Mouse (Mus musculus) urinary bladder, adult 2 months (tissue): ENCODE data around the gene Mrgbp. TPM values are rescaled to one million over a fixed set of nuclear protein-coding genes. Genes with fewer than 3 reads are reported as not detected.

ENCODE experiments used
- DNase-seq: peaks from one replicate; pipeline ENCODE4 v3.0.0; 2022; ENCODE audit warnings: low spot score
- polyA plus RNA-seq: library from polyadenylated mRNA; depleted of rRNA; stranded (reverse); fragments of >200 nt; gene quantifications from 2 replicates; pipeline ENCODE4 v1.2.3, GENCODE M21; 2012; rRNA removed

The Mrgbp gene
- polyA plus RNA-seq: 21.8 and 27.0 TPM in 2 replicates

DNA sequence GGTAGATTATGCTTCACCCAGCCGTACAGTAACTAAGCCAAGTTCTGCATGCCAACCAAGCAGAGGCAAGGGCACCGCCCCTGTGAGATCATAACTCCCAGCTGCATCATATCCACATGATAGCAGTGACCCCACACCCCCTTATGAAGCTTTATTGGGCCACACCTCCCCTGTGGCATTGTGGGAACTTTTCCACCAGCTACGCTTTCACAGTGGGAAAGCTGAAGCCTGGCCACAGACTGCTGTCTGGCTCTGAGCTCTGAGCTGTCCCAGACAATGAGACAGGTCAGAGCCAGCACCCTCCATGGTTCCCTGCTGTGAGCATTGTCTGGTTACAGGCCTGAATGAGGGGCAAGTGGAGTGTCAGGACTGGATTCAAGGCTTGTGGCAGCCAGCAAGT, at the start of gene Mrgbp:
Gene Mrgbp (plus strand): TSS at position 303 of the 400 bp plus-strand sequence.
- DNase-seq: no peak

DNA sequence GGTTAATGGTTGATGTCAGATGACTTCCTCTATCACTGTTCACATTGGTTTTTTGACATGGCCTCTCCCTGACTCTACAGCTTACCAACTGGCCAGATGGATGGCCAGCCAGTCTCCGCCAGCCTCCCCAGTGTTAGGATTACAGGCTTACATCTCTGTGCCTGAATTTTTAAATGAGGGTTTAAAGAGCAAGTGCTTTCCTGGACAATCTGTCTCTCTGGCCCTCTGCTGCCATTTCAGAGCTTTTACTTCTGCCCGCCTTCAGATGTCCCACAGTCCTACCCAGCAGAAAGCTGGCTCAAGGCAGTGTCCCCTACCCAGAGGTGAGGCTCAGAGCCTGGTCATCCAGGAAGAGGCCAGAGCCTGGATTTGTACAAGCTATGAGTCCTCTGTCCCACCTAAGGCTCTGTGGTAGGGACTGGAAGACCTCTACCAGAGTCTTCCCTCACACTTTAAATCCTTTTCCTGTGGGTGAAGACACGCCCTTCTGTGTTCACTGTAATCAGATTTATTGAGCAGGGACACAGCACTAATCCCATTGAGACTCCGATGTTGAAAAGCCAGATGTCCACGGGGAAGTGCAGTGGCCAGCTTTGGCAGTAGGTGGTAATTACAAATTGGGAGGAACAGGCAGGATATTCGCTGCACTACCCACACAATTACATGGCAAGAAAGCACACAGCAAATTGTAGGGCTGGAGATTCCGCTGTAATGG, 49.3 kb upstream of the Mrgbp start:
- DNase-seq: no peak

GRCm38 (mm10) chr2:180532386-180532995, 48.6 kb upstream of the Mrgbp start:
- no peak for DNase-seq

- no peak for DNase-seq
Measured at GRCm38 (mm10) chr2:180533237-180533636, 47.9 kb upstream of the Mrgbp start.

DNA sequence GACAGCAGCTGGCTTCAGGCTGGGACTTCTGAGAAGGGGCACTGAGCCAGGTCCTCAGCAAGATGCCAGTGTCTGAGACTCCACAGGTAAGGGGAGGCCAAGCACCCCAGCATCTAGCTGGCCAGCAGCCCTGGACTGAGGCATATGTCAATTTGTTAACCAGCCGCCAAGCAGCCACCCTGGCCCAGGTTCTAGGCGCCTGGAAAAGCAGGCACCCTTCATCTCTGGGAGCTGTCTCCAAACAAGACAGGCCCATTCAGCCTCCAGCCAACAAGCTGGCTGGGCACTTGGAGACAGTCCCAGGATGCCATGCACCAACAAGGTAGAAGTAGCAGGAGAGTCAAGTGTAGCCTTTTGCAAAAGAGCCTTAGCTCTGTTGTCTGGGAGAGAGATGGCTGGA, 37.4 kb upstream of the Mrgbp start:
- DNase-seq: no peak

DNA sequence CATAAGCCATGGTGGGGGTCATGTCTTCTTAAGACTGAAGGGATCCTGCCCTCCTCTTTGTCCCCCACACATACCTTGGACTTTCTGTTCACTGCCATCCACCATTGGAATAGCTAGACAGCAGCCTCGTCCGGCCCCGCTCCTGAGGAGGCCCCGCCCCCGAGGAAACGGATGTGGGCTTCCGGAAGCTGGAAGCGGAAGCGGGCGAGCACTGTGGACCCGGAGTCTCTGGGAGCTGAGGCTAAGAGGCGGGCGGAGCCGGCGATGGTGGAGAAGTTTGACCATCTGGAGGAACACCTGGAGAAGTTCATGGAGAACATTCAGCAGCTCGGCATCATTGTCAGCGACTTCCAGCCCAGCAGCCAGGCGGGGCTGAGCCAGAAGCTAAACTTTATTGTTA, 36.1 kb upstream of the Mrgbp start:
- DNase-seq: no peak

- DNase-seq: no peak
Measured at GRCm38 (mm10) chr2:180547384-180548106, 33.6 kb upstream of the Mrgbp start.

- DNase-seq: no peak
Measured at GRCm38 (mm10) chr2:180552340-180552739, 28.8 kb upstream of the Mrgbp start.

- DNase-seq: no peak
Measured at GRCm38 (mm10) chr2:180555219-180555618, 25.9 kb upstream of the Mrgbp start.

DNA sequence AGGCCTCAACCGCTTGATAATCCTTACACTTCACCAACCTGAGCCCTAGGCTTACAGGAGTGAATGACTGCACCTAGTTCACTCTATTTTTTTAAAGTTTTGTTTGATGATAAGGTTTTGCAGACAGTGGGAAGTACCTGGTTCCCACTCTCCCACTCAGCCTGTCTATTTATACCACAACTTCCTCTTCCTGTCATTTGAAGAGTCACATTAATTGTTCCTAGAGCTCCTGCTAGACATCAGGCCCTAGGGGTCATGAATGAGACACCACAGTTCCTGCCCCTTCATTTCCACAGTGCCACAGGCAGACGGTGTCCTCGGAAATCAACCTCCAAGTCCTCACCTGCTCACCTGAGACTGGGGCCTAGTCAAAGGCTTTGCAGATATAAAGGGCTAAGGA, 24.6 kb upstream of the Mrgbp start:
- no peak for DNase-seq

DNA sequence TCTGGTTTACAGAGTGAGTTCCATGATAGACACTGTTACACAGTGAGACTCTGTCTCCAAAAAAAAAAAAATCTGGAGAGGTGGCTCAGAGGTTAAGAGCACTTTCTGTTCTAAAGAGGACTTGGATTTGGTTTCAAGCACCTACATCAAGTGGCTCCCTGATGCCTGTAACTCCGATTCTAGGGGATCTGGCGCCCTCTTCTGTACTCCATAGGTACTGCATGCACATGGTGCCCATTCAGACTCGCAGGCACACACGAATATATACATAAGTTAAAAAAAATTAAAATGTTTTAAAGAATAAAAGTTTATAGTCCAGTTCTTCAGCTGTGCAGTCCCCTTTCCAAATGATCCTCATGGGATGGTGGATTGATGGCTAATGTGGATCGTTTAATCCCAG, 20.9 kb upstream of the Mrgbp start:
- DNase-seq: no peak

DNA sequence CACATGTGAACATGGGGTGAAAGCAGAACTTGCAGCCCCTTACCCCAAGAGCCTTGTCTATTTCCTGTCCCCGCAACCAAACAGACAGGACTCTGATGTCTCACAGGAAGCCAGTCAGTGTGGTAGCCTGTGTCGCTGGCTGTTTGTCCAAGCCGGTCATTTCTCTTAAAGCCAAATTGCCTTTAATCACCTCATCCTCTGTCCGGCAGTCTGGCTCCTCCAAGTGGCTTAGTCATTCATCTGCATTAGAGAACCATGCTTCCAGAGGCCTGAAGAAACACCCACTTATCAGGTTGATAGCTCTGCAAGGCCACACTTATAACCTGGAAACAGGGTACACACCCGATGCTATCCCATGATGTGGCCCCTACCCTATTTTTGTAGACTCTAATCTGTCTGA, 19.0 kb upstream of the Mrgbp start:
- DNase-seq: no peak

GRCm38 (mm10) chr2:180563296-180563695, 17.8 kb upstream of the Mrgbp start:
- no peak for DNase-seq

DNA sequence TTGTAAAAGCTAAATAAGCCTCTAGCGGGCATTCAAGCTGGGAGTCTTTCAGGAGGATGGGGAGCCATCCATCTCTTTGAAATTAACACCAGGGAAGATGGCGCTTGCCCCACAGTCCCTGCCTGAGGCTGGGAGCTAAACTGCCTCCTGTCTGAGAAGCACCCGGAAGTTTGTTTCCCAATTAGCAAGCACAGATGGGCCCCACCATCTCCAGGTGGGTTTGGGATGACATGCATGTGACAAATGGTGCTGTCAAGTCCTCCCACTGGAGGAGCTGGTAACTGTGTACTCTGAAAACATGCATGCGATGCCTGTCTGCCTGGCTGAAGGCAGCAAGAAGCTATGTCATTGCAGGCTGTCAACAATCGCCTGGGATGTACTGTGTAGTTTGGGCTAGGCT, 17.3 kb upstream of the Mrgbp start:
- no peak for DNase-seq

GRCm38 (mm10) chr2:180566240-180566913, 14.7 kb upstream of the Mrgbp start:
- no peak for DNase-seq

- DNase-seq: no peak
Measured at GRCm38 (mm10) chr2:180569028-180569643, 12.0 kb upstream of the Mrgbp start.

GRCm38 (mm10) chr2:180576482-180576881, 4.6 kb upstream of the Mrgbp start:
- DNase-seq: no peak

- DNase-seq: no peak
Measured at GRCm38 (mm10) chr2:180578686-180579085, 2.4 kb upstream of the Mrgbp start.

DNA sequence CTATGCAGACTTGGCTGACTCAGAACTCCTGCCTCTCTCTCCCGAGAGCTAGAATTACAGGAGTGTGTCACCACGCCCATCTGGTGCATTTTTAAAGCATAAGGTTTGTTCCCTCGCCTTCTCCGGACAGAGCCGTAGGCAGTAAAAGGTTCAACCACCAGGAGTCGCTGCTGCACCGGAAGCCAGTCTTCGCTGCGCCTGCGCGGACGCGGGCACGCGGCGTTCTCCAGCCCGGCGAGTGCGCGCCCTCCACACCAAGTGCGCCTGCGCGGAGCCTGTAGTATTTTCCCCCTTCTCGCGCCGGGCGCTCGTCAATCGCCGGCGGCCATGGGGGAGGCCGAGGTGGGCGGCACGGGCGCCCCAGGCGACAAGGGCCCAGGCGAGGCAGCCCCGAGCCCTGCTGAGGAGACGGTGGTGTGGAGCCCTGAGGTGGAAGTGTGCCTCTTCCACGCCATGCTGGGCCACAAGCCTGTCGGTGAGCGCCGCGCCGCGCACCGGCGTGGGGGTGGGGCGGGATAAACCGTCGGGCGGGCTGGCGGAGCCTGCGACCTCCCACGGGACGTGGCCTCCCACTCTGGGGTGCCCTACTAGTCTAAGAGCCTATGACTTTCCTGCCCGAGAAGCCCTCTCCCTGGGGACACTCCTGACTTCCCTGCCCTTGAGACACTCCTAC, 1.5 kb downstream of the Mrgbp start:
- DNase-seq: peak; percentile 99

DNA sequence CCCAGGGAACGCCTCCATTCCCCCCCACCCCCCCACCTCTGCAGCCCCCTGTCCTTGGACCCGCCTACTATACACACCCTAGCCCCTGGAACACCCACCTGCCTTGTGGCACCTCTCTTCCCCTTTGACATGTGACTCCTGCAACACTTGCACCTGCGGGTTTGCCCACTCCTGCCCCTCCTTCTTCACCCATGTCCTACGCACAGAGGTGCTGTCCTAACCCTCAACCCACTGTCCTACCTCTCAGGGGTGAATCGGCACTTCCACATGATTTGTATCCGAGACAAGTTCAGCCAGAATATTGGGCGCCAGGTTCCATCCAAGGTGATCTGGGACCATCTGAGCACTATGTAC, 2.0 kb downstream of the Mrgbp start:
- no peak for DNase-seq

DNA sequence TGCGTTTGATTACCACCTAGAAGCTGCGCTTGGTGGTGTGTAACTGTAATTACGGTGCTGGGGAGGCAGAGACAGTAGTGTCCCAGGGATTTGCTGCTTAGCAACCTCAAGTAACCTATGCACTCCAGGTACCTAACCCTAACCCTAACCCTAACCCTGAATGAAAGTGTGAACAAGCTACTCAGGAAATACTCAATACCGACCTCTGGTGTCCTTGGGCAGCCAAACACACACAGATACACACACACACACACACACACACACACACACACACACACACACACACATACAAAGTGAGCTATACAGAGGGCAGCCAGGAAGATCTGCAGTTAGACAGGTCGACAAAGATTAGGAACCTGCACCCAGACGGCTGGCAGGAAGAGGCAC, 7.6 kb downstream of the Mrgbp start:
- no peak for DNase-seq
